Mouse (Mus musculus): ENCODE results near the gene Tspan18.

DNA sequence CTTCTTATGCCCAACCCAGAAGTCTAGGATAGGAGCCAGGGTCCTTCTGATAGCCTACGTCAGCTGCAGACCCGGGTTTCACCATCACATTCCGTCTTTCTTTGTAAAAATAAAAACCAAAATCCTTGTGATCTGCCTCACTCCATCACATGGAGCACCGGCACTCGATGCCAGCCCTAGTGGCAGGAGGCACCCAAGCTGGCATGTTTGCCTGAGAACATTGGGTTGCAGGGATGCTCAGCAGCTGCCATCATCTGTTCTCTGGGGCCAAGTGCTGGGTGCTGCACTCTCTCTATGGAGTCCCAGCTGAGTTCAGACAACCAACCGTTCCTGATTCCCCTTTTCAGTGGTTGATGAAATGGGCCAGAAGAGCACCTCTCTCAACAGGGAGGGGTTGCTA lies 3.2 kb downstream of the Tspan18 start:
- TF ChIP-seq CTCF (IDR thresholded peaks at IDR 0.05; ENCODE audit: low read depth, low read length) (no peak), POLR2A (IDR thresholded peaks at IDR 0.05; ENCODE audit: extremely low read depth, insufficient read depth, low read length) (no peak)

Data from liver, adult 2 months (tissue).